Mouse (Mus musculus) lung, adult 10 weeks (tissue): ENCODE measurements around the gene L1td1. TPM values are rescaled to one million over a fixed set of nuclear protein-coding genes. Genes with fewer than 3 reads are reported as not detected.

Source experiments
- polyA plus RNA-seq: library from polyadenylated mRNA; stranded (reverse); fragments of 350-450 nt; fragmentation: Illumina TruSeq; extraction: RNeasy Lipid Tissue Mini Kit (QIAGEN cat#74804); gene quantifications from one replicate; pipeline ENCODE4 v1.2.3, GENCODE M21; 2014; ENCODE audit warnings: low read depth, low replicate concordance; ENCODE audit not compliant: insufficient read depth

Gene L1td1
- polyA plus RNA-seq, result 0.08 TPM

GRCm38 (mm10) chr4:98726590-98727237 lies at the start of gene L1td1:
TSS of gene L1td1 (plus strand) at chr4:98726734.

Other genes with a start within 250 kb of the L1td1 start
- 4.4 TPM for gene Kank4, start 90.8 kb downstream of the L1td1 start, polyA plus RNA-seq
- gene I0C0044D17Rik, start 97.1 kb downstream of the L1td1 start, polyA plus RNA-seq, result not detected
- 16.1 TPM for gene Usp1, start 197.1 kb downstream of the L1td1 start, polyA plus RNA-seq